Mouse (Mus musculus) limb, embryonic 12.5 days (tissue): ENCODE results near the gene Bik. TPM values are rescaled to one million over a fixed set of nuclear protein-coding genes. Genes with fewer than 3 reads are reported as not detected.

Experiments used
- ATAC-seq: fragments of 200-750 bp; cut with Nextera tagmentation; 2 replicates; pipeline ENCODE4 v1.8.0; 2017; ENCODE audit warnings: low read depth, moderate TSS enrichment; ENCODE audit not compliant: insufficient number of reproducible peaks, insufficient read depth, low FRiP score, low TSS enrichment
- H3K27ac ChIP-seq: fragments of 300-500 bp; sonication (generic); 2 replicates; pipeline ENCODE4 v1.5.1; 2016; ENCODE audit warnings: mild to moderate bottlenecking, moderate library complexity
- H3K27me3 ChIP-seq: fragments of 300-500 bp; sonication (generic); 2 replicates; pipeline ENCODE4 v1.6.1; 2016; ENCODE audit warnings: mild to moderate bottlenecking, moderate library complexity
- H3K36me3 ChIP-seq: fragments of 300-500 bp; sonication (generic); 2 replicates; pipeline ENCODE4 v1.6.1; 2016; ENCODE audit warnings: mild to moderate bottlenecking, moderate library complexity
- H3K4me1 ChIP-seq: fragments of 300-500 bp; sonication (generic); replicated peaks from 2 replicates; pipeline ENCODE4 v1.6.1; 2016
- H3K4me2 ChIP-seq: fragments of 300-500 bp; sonication (generic); 2 replicates; pipeline ENCODE4 v1.6.1; 2016; ENCODE audit warnings: mild to moderate bottlenecking, moderate library complexity
- H3K4me3 ChIP-seq: fragments of 300-500 bp; sonication (generic); replicated peaks from 2 replicates; pipeline ENCODE4 v1.5.1; 2016; ENCODE audit warnings: mild to moderate bottlenecking
- H3K9ac ChIP-seq: fragments of 300-500 bp; sonication (generic); replicated peaks from 2 replicates; pipeline ENCODE4 v1.6.1; 2016; ENCODE audit warnings: mild to moderate bottlenecking, moderate library complexity
- H3K9me3 ChIP-seq: fragments of 300-500 bp; sonication (generic); 2 replicates; pipeline ENCODE4 v1.6.1; 2016; ENCODE audit warnings: mild to moderate bottlenecking, moderate library complexity
- WGBS: fragments of 180-500 bp; shearing (Covaris S2); methylation state at CpG from one replicate; pipeline ENCODE4 v1.1.7; 2016; 5-methylcytosine and 5-hydroxymethylcytosine counted together
- polyA plus RNA-seq: library from polyadenylated mRNA; unstranded; fragments of >200 nt; fragmentation: Nextera tagmentation; extraction: Ambion mirVana; gene quantifications from 2 replicates; pipeline ENCODE4 v1.2.1, GENCODE M21; 2016

Bik gene
- polyA plus RNA-seq, 1 experiment from 2014 or later: 3.3 TPM

- H3K27me3 ChIP-seq: no peaks in the 10 kb centered on the region
- 60% methylated on average over 11 of the region's 11 CpGs for WGBS
These were observed 43.0 kb downstream of the Bik start for GRCm38 (mm10) chr15:83569682-83570081.

GRCm38 (mm10) chr15:83570641-83571040 is 44.0 kb downstream of the Bik start:
- H3K9ac ChIP-seq: no peak overlapping the region
- H3K27ac ChIP-seq: no peak overlapping the region
- H3K4me3 ChIP-seq: no peak overlapping the region
- peaks cover 19% of the 10 kb centered on the region for H3K36me3 ChIP-seq
- WGBS: 73% methylated on average over 2 of the region's 2 CpGs
- no peaks in the 10 kb centered on the region for H3K27me3 ChIP-seq
- no peak overlapping the region for H3K4me2 ChIP-seq
- ATAC-seq: no peak
- no peaks in the 10 kb centered on the region for H3K4me1 ChIP-seq
- H3K9me3 ChIP-seq: no peaks in the 10 kb centered on the region

More at GRCm38 (mm10) chr15:83569682-83570081, 43.0 kb downstream of the Bik start:
- H3K4me3 ChIP-seq: no peak overlapping the region
- no peak for ATAC-seq
- no peak overlapping the region for H3K27ac ChIP-seq
- no peak overlapping the region for H3K4me2 ChIP-seq
- H3K4me1 ChIP-seq: no peaks in the 10 kb centered on the region
- no peaks in the 10 kb centered on the region for H3K9me3 ChIP-seq
- H3K9ac ChIP-seq: no peak overlapping the region
- H3K36me3 ChIP-seq: peaks cover 9% of the 10 kb centered on the region

- no peak overlapping the region for H3K4me2 ChIP-seq
- H3K27me3 ChIP-seq: no peaks in the 10 kb centered on the region
- no peaks in the 10 kb centered on the region for H3K9me3 ChIP-seq
- H3K9ac ChIP-seq: no peak overlapping the region
- ATAC-seq: no peak
- no peaks in the 10 kb centered on the region for H3K4me1 ChIP-seq
- peaks cover 29% of the 10 kb centered on the region for H3K36me3 ChIP-seq
- H3K4me3 ChIP-seq: no peak overlapping the region
- no peak overlapping the region for H3K27ac ChIP-seq
- WGBS: 90% methylated on average over 5 of the region's 5 CpGs
These were observed 45.0 kb downstream of the Bik start for GRCm38 (mm10) chr15:83571636-83572035.

- Histone ChIP-seq H3K9me3 (no peaks in the 10 kb centered on the region), H3K4me3 (no peak overlapping the region), H3K27me3 (no peaks in the 10 kb centered on the region), H3K9ac (no peak overlapping the region), H3K36me3 (peaks cover 34% of the 10 kb centered on the region), H3K27ac (no peak overlapping the region), H3K4me2 (no peak overlapping the region), H3K4me1 (no peaks in the 10 kb centered on the region)
- WGBS: 89% methylated on average over 4 of the region's 4 CpGs
- no peak for ATAC-seq
These were observed 45.5 kb downstream of the Bik start for GRCm38 (mm10) chr15:83572132-83572531.

GRCm38 (mm10) chr15:83573606-83574005 is 46.9 kb downstream of the Bik start:
- 94% methylated on average over 12 of the region's 12 CpGs for WGBS
- peaks cover 49% of the 10 kb centered on the region for H3K36me3 ChIP-seq
- H3K9ac ChIP-seq: no peak overlapping the region
- no peak overlapping the region for H3K4me2 ChIP-seq
- no peak for ATAC-seq
- H3K27ac ChIP-seq: no peak overlapping the region
- H3K4me3 ChIP-seq: no peak overlapping the region
- H3K27me3 ChIP-seq: no peaks in the 10 kb centered on the region
- H3K9me3 ChIP-seq: no peaks in the 10 kb centered on the region
- no peaks in the 10 kb centered on the region for H3K4me1 ChIP-seq

- Histone ChIP-seq H3K36me3 (peaks cover 61% of the 10 kb centered on the region), H3K4me3 (no peak overlapping the region), H3K4me2 (no peak overlapping the region), H3K9me3 (no peaks in the 10 kb centered on the region), H3K9ac (no peak overlapping the region), H3K27me3 (no peaks in the 10 kb centered on the region), H3K27ac (no peak overlapping the region), H3K4me1 (no peaks in the 10 kb centered on the region)
- 94% methylated on average over 6 of the region's 6 CpGs for WGBS
- no peak for ATAC-seq
These were observed 48.2 kb downstream of the Bik start for GRCm38 (mm10) chr15:83574731-83575351.

GRCm38 (mm10) chr15:83575543-83575942 is 48.9 kb downstream of the Bik start:
- no peaks in the 10 kb centered on the region for H3K4me1 ChIP-seq
- H3K36me3 ChIP-seq: peaks cover 68% of the 10 kb centered on the region
- 89% methylated on average over 8 of the region's 8 CpGs for WGBS
- H3K4me2 ChIP-seq: no peak overlapping the region
- no peaks in the 10 kb centered on the region for H3K9me3 ChIP-seq
- no peak for ATAC-seq
- H3K4me3 ChIP-seq: no peak overlapping the region
- H3K27ac ChIP-seq: no peak overlapping the region
- H3K9ac ChIP-seq: no peak overlapping the region
- H3K27me3 ChIP-seq: no peaks in the 10 kb centered on the region

GRCm38 (mm10) chr15:83576651-83577050 is 50.0 kb downstream of the Bik start:
- ATAC-seq: no peak
- peaks cover 79% of the 10 kb centered on the region for H3K36me3 ChIP-seq
- WGBS: 92% methylated on average over 9 of the region's 9 CpGs

GRCm38 (mm10) chr15:83582931-83583330 is 56.3 kb downstream of the Bik start:
- 78% methylated on average over 4 of the region's 4 CpGs for WGBS
- H3K27me3 ChIP-seq: no peaks in the 10 kb centered on the region
- peaks cover 15% of the 10 kb centered on the region for H3K9me3 ChIP-seq
- H3K27ac ChIP-seq: no peak overlapping the region
- no peak overlapping the region for H3K4me2 ChIP-seq
- no peak overlapping the region for H3K4me3 ChIP-seq
- no peaks in the 10 kb centered on the region for H3K4me1 ChIP-seq
- peaks cover 99% of the 10 kb centered on the region for H3K36me3 ChIP-seq
- H3K9ac ChIP-seq: no peak overlapping the region
- no peak for ATAC-seq

More at GRCm38 (mm10) chr15:83576651-83577050, 50.0 kb downstream of the Bik start:
- no peak overlapping the region for H3K4me2 ChIP-seq
- H3K27me3 ChIP-seq: no peaks in the 10 kb centered on the region
- no peak overlapping the region for H3K27ac ChIP-seq
- no peaks in the 10 kb centered on the region for H3K4me1 ChIP-seq
- H3K9ac ChIP-seq: no peak overlapping the region
- H3K9me3 ChIP-seq: no peaks in the 10 kb centered on the region
- H3K4me3 ChIP-seq: no peak overlapping the region

- H3K4me2 ChIP-seq: no peak overlapping the region
- no peak overlapping the region for H3K27ac ChIP-seq
- no peaks in the 10 kb centered on the region for H3K4me1 ChIP-seq
- H3K9me3 ChIP-seq: peaks cover 15% of the 10 kb centered on the region
- H3K27me3 ChIP-seq: no peaks in the 10 kb centered on the region
- H3K4me3 ChIP-seq: no peak overlapping the region
- ATAC-seq: no peak
- H3K9ac ChIP-seq: no peak overlapping the region
- 73% methylated on average over 8 of the region's 8 CpGs for WGBS
- H3K36me3 ChIP-seq: peaks cover 99% of the 10 kb centered on the region
These were observed 56.9 kb downstream of the Bik start for GRCm38 (mm10) chr15:83583419-83584156.

GRCm38 (mm10) chr15:83584741-83585220 is 58.1 kb downstream of the Bik start:
- Histone ChIP-seq H3K4me3 (no peak overlapping the region), H3K9me3 (peaks cover 15% of the 10 kb centered on the region), H3K4me2 (no peak overlapping the region), H3K9ac (no peak overlapping the region), H3K36me3 (peaks cover 92% of the 10 kb centered on the region), H3K27ac (no peak overlapping the region), H3K4me1 (no peaks in the 10 kb centered on the region), H3K27me3 (no peaks in the 10 kb centered on the region)
- WGBS: 88% methylated on average over 6 of the region's 6 CpGs
- no peak for ATAC-seq
